Mouse (Mus musculus) left cerebral cortex, postnatal 36 days (tissue): ENCODE data around the gene 2700049A03Rik. TPM values are rescaled to one million over a fixed set of nuclear protein-coding genes. Genes with fewer than 3 reads are reported as not detected.

Source experiments
- DNase-seq, 2 experiments: peaks; one replicate each; pipeline ENCODE4 v3.0.0; 2021 to 2022; ENCODE audit warnings: low spot score in 2 of 2, mixed read lengths in 1 of 2
- intact Hi-C: fragments of 180-260 bp; cut with DNase I; formaldehyde crosslinking; loops from one replicate; pipeline ENCODE4 v1.15.1; 2025
- total RNA-seq, 2 experiments: library from RNA; stranded (reverse); gene quantifications; 2 replicates each; pipeline ENCODE4 v1.2.3; 2021

The 2700049A03Rik gene
- total RNA-seq, 2 experiments from 2014 or later = 5.4 to 10.9 TPM

- DNase-seq = no peak
- intact Hi-C loops = no loop called here
These were observed 116.0 kb downstream of the 2700049A03Rik start for GRCm38 (mm10) chr12:71252509-71253167.

DNA sequence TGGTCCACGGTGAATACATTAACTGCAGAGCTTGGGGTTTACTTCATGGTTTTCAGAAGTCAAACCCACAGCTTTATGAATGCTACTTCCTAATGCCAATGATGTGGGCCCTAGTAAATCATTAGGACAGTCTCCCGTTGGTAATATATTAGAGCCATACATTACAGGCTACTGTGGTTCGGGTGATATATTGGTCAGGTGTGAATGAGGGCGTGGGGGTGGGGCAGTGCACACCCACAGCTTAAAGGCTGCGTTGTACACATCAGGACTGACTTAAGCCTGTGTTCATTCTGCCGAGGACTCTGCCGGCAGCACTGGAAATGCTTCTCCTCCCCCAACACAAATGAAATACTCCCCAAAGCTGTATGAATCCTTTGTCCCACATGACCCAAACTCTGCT is 118.1 kb downstream of the 2700049A03Rik start:
- intact Hi-C loops = no loop called here
- no peak for DNase-seq

DNA sequence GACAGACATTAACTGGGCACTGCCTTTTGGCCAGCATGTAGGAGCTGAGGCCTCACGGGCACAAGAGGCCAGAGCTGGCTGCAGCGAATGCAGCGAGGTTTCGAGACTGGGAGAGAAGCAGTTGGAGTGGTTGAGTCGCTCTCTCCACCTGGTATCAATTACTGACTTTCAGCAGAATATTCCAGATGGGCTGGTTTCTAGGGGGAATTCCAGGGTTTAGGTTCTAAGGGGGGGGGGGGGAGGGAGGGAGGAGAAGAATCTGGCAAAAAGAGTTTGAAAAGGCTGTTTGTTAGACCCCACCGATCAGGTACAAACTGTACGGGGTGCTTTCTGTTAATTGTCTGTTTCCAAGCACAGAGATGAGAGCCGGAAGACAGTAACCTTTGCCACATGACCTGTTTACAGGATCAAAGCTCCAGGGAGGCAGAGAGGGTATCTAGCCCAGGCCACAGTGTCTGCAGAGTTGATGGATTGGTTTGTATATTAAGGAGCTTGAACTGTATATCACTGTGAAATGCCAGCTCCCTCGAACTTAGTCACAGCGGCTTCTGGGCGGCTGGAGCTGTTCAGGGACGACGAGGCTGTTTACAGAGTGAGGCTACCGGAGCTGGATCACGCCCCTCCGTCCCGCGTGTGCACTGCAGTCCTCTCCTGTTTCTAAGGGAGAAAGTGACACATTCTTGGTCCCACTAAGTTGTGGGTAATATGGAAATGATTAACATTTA is 121.7 kb downstream of the 2700049A03Rik start:
- DNase-seq = no peak
- intact Hi-C loops = no loop called here

DNA sequence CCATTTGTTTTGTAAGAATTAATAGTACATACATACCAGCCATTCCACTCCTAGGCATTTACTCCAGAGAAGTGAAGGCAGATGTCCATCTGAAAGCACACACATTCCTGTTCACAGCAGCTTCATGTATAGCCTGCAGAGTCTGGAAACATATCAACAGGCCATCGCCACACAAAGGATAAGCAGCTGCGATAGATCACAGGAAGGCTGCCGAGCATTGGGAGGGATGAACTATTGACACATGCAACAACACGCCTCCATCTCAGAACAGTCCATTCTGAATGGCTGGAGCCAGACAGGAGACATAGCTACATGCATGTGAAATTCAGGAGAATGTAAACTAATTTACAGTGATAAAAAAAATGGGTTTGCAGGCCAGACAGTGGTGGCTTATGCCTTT is 127.6 kb downstream of the 2700049A03Rik start:
- no peak for DNase-seq
- intact Hi-C loops = no loop called here

DNA sequence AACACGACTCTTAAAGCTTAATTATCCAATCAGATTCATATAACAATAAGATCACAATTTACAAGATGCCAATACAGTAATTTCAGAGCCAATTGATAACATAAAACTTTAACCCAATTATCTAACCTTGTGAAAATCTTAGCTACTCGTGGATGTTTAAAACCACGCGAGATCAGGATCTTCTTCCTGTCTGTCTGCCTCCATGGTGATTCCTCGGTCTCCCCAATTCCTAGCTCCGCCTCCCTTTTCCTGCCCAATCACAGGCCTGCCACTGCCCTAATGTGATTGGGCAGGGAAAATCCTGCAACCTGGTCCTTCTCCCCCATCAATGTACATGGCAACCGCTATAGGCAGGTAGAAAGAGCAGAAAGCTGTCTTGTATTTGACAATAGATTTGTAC is 132.7 kb downstream of the 2700049A03Rik start:
- DNase-seq = no peak
- intact Hi-C loops = no loop called here

GRCm38 (mm10) chr12:71271131-71271530 is 134.5 kb downstream of the 2700049A03Rik start:
- intact Hi-C loops = loop anchor here (5.0 kb wide), 1 partner anchor 51 kb away; no protein-coding TSS in a partner anchor
- DNase-seq = no peak

- DNase-seq = no peak
- intact Hi-C loops = loop anchor here (5.0 kb wide), 1 partner anchor 48 kb away; no protein-coding TSS in a partner anchor
These were observed 138.0 kb downstream of the 2700049A03Rik start for GRCm38 (mm10) chr12:71274519-71275237.

DNA sequence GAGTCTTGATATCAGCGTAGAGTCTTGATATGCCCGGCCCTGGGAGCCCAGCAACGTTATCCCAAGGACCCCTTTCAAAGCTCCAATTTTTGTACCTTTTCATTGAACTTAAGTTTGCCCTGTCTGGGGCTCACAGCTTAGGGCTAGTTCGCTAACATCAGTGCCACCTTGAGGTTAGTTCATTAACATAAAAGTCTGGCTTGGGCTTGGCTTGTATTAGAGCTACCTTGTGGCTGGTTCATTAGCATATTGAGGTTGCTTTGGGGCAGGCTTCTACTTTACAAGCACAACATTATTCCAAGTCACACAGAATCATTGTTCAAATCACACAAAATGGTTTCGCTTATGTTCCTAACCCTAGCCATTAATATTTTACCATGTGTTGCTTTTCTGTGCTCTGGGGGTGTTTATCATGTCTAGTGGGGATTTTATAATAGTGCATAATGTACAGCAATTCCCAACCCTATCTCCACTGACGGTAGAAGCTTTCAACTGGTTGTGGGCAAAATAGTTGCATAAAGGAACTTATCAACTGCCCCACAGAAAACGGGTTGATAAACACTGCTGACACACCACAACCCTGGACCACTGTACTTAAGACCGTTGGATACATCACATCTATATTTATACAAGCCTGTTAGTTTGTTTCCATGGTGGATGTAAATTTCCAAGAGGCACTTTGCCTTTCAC is 139.4 kb downstream of the 2700049A03Rik start:
- no peak for DNase-seq
- intact Hi-C loops = no loop called here

DNA sequence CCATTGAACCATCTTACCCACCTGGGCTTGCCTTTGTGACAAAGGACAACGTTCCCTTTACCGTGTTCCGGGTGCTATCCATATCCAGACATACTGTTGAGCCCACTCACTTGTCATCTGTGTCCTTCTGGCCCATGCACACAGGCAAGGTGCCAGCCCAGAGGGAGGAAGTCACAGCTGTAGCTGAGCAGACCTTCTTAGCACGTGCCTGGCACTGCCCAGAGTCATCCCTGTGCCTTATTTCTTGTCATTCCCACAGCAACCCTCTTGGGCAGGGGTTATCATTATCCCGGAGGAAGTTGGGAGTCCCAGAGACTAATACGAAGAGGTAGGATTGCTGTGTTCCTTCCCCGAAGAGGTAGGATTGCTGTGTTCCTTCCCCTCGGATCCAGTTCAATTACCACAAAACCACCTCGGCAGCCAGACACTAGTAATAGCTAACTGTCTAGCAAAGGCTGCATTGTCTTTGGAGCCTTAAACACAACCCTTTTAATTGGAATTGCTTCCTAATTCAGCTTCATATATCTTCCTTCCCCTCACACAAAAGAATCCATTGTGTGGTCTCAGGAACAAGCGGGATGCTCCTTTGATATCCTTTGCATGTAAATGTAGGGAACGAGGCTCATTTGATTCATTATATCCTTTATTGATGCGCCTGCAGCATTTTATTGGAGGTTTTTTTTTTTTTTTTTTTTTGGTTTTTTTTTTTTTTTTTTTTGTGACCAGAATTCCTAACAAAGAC is 143.0 kb downstream of the 2700049A03Rik start:
- intact Hi-C loops = no loop called here
- DNase-seq = peak; percentile 21 to 32

DNA sequence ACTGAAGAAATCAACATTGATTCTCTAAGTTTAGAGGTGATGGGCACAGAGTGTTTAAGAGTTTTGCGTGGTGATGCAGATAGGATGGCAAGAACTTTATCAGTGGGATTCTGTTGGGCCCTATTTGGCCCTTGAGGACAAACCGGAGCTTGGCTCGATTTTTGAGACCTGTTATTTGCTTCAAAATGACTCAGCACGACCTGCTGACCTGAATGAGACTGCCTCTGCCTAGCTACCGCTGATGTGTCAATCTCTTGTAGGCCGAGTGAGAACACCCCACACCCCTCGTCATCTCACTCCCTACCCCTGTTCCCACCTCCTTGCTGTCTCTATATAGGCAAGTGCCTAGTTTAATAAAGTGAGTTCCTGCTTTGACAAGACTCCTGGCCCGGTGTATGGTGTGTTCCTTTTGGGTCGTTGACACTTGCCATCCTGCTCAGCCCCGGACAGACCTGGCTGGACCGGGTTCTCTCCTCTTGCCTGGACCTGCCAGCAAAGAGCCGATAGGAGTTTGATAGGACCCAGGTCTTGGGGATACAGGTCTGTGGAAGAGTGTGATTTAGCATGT is 144.6 kb downstream of the 2700049A03Rik start:
- DNase-seq = no peak
- intact Hi-C loops = no loop called here

- no peak for DNase-seq
These were observed 148.8 kb downstream of the 2700049A03Rik start for GRCm38 (mm10) chr12:71285399-71285798.

GRCm38 (mm10) chr12:71290460-71290859 is 153.8 kb downstream of the 2700049A03Rik start:
- no peak for DNase-seq
- intact Hi-C loops = no loop called here

More at GRCm38 (mm10) chr12:71285399-71285798, 148.8 kb downstream of the 2700049A03Rik start:
- intact Hi-C loops = no loop called here

Other genes starting within 250 kb of the 2700049A03Rik start
- gene Actr10, start 199.0 kb upstream of the 2700049A03Rik start, total RNA-seq = 100 to 1,000 TPM; 146 to 163 TPM
- gene Psma3, start 162.2 kb upstream of the 2700049A03Rik start, total RNA-seq = 100 to 1,000 TPM; 175 to 184 TPM
- 10 to 100 TPM; 32.0 to 36.5 TPM for gene Arid4a, start 120.9 kb upstream of the 2700049A03Rik start, total RNA-seq
- not detected for gene Tomm20l, start 25.4 kb upstream of the 2700049A03Rik start, total RNA-seq
- gene Timm9, start 164 bp upstream of the 2700049A03Rik start, total RNA-seq = 10 to 100 TPM; 49.7 to 67.7 TPM
- 1 to 10 TPM; 9.2 to 9.8 TPM for gene Dact1, start 173.0 kb downstream of the 2700049A03Rik start, total RNA-seq